Mouse (Mus musculus): ENCODE data around the gene Gm8265. TPM values are rescaled to one million over a fixed set of nuclear protein-coding genes. Genes with fewer than 3 reads are reported as not detected.
"Not testable (repeated sequence)": the region's sequence is repeated elsewhere in the genome, so short reads cannot be mapped to it uniquely, and the experiment has no call there.

The Gm8265 gene
- not detected for total RNA-seq (2021)
- long read RNA-seq, experiment 1: 0 reads
- long read RNA-seq, experiment 2: 0 reads

DNA sequence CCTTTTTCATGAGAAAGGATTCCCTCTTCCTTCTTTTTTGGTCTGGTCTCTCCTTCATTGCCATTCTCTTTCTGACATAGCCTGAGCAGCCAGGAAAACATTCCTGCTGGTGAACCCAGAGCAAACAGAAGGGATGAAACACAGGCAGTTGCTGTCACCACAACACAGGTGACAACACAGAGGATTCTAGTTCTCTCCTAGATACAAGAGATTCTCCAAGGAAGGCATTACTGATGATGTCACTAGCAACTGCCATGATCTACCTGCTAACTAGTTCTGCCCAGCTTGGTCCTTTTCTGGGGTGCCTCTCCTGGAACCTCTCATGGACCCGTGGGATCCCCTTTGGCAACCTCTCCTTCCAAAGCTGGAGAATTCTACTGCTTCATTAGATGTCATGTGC lies at the start of gene Gm8265:
Gene Gm8265, minus strand, starts transcription at position 101 of the 400 bp plus-strand sequence.
- not testable (repeated sequence) for DNase-seq (ENCODE audit: low spot score in 2 of 2)

Other genes starting within 250 kb of the Gm8265 start
- not detected for gene Gm3500, start 244.0 kb downstream of the Gm8265 start, total RNA-seq (2021)
- gene Gm3194, start 177.6 kb downstream of the Gm8265 start, total RNA-seq (2021): 1 to 10 TPM; 1.2 to 2.3 TPM
- gene Gm8246, start 155.2 kb downstream of the Gm8265 start, total RNA-seq (2021): not detected
- not detected for gene Gm3187, start 148.8 kb downstream of the Gm8265 start, total RNA-seq (2021)
- under 1 TPM; 0.30 to 0.63 TPM for gene Gm3488, start 131.4 kb downstream of the Gm8265 start, total RNA-seq (2021)
- not detected for gene Gm3532, start 94.5 kb downstream of the Gm8265 start, total RNA-seq (2021)
- gene Gm9603, start 54.4 kb upstream of the Gm8265 start, total RNA-seq (2021): not detected
- gene Gm3373, start 108.5 kb upstream of the Gm8265 start, total RNA-seq (2021): 1 to 10 TPM in 1 of 2 experiments, under 1 TPM in 1; 0.33 to 1.2 TPM
- gene Gm3383, start 175.0 kb upstream of the Gm8265 start, total RNA-seq (2021): 1 to 10 TPM; 1.2 to 2.7 TPM
- gene Gm3424, start 197.3 kb upstream of the Gm8265 start, total RNA-seq (2021): not detected
- gene Gm8237, start 247.4 kb upstream of the Gm8265 start, total RNA-seq (2021): under 1 TPM; 0.23 to 0.42 TPM

All from left cerebral cortex, adult 18-20 months (tissue).